Mouse (Mus musculus): ENCODE measurements around the gene Btbd35f20. TPM values are rescaled to one million over a fixed set of nuclear protein-coding genes. Genes with fewer than 3 reads are reported as not detected.

The Btbd35f20 gene
- not detected for polyA plus RNA-seq (2015; fragmentation: Illumina TruSeq; extraction: RNeasy Lipid Tissue Mini Kit (QIAGEN cat#74804); ENCODE audit: insufficient read depth, low read depth, low replicate concordance)

GRCm38 (mm10) chrX:4291145-4291544 is at the start of gene Btbd35f20:
TSS of gene Btbd35f20 (minus strand) at chrX:4291245.

Other genes with a start within 250 kb of the Btbd35f20 start
- not detected for gene Btbd35f28, start 94.7 kb downstream of the Btbd35f20 start, polyA plus RNA-seq (2015; fragmentation: Illumina TruSeq; extraction: RNeasy Lipid Tissue Mini Kit (QIAGEN cat#74804); ENCODE audit: insufficient read depth, low read depth, low replicate concordance)
- not detected for gene Btbd35f17, start 79.4 kb upstream of the Btbd35f20 start, polyA plus RNA-seq (2015; fragmentation: Illumina TruSeq; extraction: RNeasy Lipid Tissue Mini Kit (QIAGEN cat#74804); ENCODE audit: insufficient read depth, low read depth, low replicate concordance)